Mouse (Mus musculus) subcutaneous adipose tissue, adult 2 months (tissue): Measurements from ENCODE around the gene Vmn1r34. TPM values are rescaled to one million over a fixed set of nuclear protein-coding genes. Genes with fewer than 3 reads are reported as not detected.

Source experiments
- polyA plus RNA-seq: library from polyadenylated mRNA; depleted of rRNA; stranded (reverse); fragments of >200 nt; gene quantifications from 2 replicates; pipeline ENCODE4 v1.2.3, GENCODE M21; 2012; ENCODE audit warnings: low replicate concordance; rRNA removed

Vmn1r34 gene
- polyA plus RNA-seq: not detected in 2 replicates

GRCm38 (mm10) chr6:66643779-66644178 is at the start of gene Vmn1r34:
Vmn1r34 (minus strand) TSS chr6:66643879.

GRCm38 (mm10) chr6:66685806-66686205 is 42.1 kb upstream of the Vmn1r34 start, which contains the start of gene Vmn1r35:
Vmn1r35 (minus strand) TSS chr6:66685906.

DNA sequence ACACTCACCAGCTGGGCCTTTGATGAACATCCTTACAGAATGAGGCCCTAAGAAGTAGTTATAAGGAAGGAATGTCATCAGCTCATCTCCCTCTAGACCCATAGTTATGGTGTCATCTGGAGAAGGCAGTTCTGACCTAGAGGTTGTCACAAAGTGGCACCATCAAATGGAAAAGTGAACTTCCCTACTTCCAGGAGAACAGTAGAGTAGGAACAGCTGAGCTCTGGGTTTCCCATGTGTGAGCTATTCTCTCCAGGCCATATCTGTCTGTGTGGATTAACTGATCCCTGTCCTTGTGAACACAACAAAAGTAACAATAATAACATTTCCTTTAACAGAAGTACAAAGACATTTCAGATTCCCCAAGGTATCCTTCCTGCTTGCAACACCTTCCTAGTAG is 25.5 kb downstream of the Vmn1r34 start, which contains the start of gene Vmn1r33:
TSS of gene Vmn1r33 (minus strand) at position 101 of the 400 bp plus-strand sequence.

Other genes with a start within 250 kb of the Vmn1r34 start
- gene Mad2l1, start 108.5 kb downstream of the Vmn1r34 start, polyA plus RNA-seq: 4.8 and 13.9 TPM in 2 replicates
- gene Vmn1r32, start 83.8 kb downstream of the Vmn1r34 start, polyA plus RNA-seq: 0.05 TPM in 1 of 2 replicates, not detected in the other
- gene Vmn1r33, start 25.6 kb downstream of the Vmn1r34 start, polyA plus RNA-seq: not detected in 2 replicates
- not detected in 2 replicates for gene Vmn1r35, start 42.0 kb upstream of the Vmn1r34 start, polyA plus RNA-seq
- gene Vmn1r36, start 75.3 kb upstream of the Vmn1r34 start, polyA plus RNA-seq: not detected in 2 replicates
- gene Vmn1r37, start 85.5 kb upstream of the Vmn1r34 start, polyA plus RNA-seq: not detected in 2 replicates
- not detected in 2 replicates for gene Vmn1r38, start 138.7 kb upstream of the Vmn1r34 start, polyA plus RNA-seq
- gene Vmn1r39, start 166.7 kb upstream of the Vmn1r34 start, polyA plus RNA-seq: not detected in 2 replicates